Mouse (Mus musculus) spleen, postnatal 36 days (tissue): ENCODE data around the gene Sept6.
A peak's percentile ranks its signal among the peaks of the same experiment; 100 is the strongest.
"Not testable (repeated sequence)": the region's sequence is repeated elsewhere in the genome, so short reads cannot be mapped to it uniquely, and the experiment has no call there.

Experiments used
- DNase-seq, 2 experiments: peaks; one replicate each; pipeline ENCODE4 v3.0.0; 2022; ENCODE audit warnings: low spot score in 2 of 2, mixed read lengths in 1 of 2

Gene Sept6

GRCm38 (mm10) chrX:36971156-36971555, 20.4 kb downstream of the Sept6 start:
- no peak for DNase-seq

- DNase-seq = no peak
Measured at GRCm38 (mm10) chrX:36969501-36969900, 22.1 kb downstream of the Sept6 start.

GRCm38 (mm10) chrX:36956674-36957073, 34.9 kb downstream of the Sept6 start:
- DNase-seq = no peak

- no peak for DNase-seq
Measured at GRCm38 (mm10) chrX:36941106-36941505, 50.5 kb downstream of the Sept6 start.

GRCm38 (mm10) chrX:36939806-36940413, 51.7 kb downstream of the Sept6 start:
- DNase-seq = peak in 1 of 2 experiments; percentile 2

GRCm38 (mm10) chrX:36935326-36935966, 56.1 kb downstream of the Sept6 start:
- no peak for DNase-seq

- DNase-seq = no peak
Measured at GRCm38 (mm10) chrX:36930574-36930973, 61.0 kb downstream of the Sept6 start.

- DNase-seq = no peak
Measured at GRCm38 (mm10) chrX:36929694-36930093, 61.9 kb downstream of the Sept6 start.

GRCm38 (mm10) chrX:36928791-36929190, 62.8 kb downstream of the Sept6 start:
- DNase-seq = no peak

- no peak for DNase-seq
Measured at GRCm38 (mm10) chrX:36921346-36921745, 70.2 kb downstream of the Sept6 start.

- no peak for DNase-seq
Measured at GRCm38 (mm10) chrX:36917749-36918148, 73.8 kb downstream of the Sept6 start.

GRCm38 (mm10) chrX:36911343-36911742, 80.3 kb downstream of the Sept6 start:
- DNase-seq = peak; percentile 12 to 27

- no peak for DNase-seq
Measured at GRCm38 (mm10) chrX:36906539-36906938, 85.1 kb downstream of the Sept6 start.

GRCm38 (mm10) chrX:36903115-36903768, 88.4 kb downstream of the Sept6 start:
- DNase-seq = peak; percentile 89 to 91

- peak; percentile 10 to 23 for DNase-seq
Measured at GRCm38 (mm10) chrX:36902321-36903114, 89.1 kb downstream of the Sept6 start, which contains the start of gene Nkrf. Nkrf (minus strand) TSS chrX:36902899.

GRCm38 (mm10) chrX:36901655-36902054, 89.9 kb downstream of the Sept6 start:
- DNase-seq = no peak

- DNase-seq = not testable (repeated sequence)
Measured at GRCm38 (mm10) chrX:36898931-36899330, 92.7 kb downstream of the Sept6 start.

- DNase-seq = no peak
Measured at GRCm38 (mm10) chrX:36884719-36885118, 106.9 kb downstream of the Sept6 start.

- DNase-seq = peak; percentile 16 to 19
Measured at GRCm38 (mm10) chrX:36874704-36875128, 116.9 kb downstream of the Sept6 start.

- peak; percentile 86 to 89 for DNase-seq
Measured at GRCm38 (mm10) chrX:36874178-36874696, 117.4 kb downstream of the Sept6 start.

GRCm38 (mm10) chrX:36873765-36874164, 117.8 kb downstream of the Sept6 start, which contains the start of the genes Ube2a and C330007P06Rik:
Ube2a (plus strand) TSS chrX:36873900.
C330007P06Rik (minus strand) TSS chrX:36874111.
- no peak for DNase-seq

- DNase-seq = no peak
Measured at GRCm38 (mm10) chrX:36870372-36870771, 121.2 kb downstream of the Sept6 start.
